Mouse (Mus musculus): ENCODE results near the gene Gnb2.

GRCm38 (mm10) chr5:137561556-137561955 lies 28.2 kb upstream of the Gnb2 start:
- TF ChIP-seq CTCF (IDR thresholded peaks at IDR 0.05) (no peak), EP300 (IDR thresholded peaks at IDR 0.05) (no peak)

All from lung, postnatal 0 days (tissue).